Mouse (Mus musculus): Measurements from ENCODE around the gene Hist1h3d.
"Not testable (repeated sequence)": the region's sequence is repeated elsewhere in the genome, so short reads cannot be mapped to it uniquely, and the experiment has no call there.

The Hist1h3d gene

DNA sequence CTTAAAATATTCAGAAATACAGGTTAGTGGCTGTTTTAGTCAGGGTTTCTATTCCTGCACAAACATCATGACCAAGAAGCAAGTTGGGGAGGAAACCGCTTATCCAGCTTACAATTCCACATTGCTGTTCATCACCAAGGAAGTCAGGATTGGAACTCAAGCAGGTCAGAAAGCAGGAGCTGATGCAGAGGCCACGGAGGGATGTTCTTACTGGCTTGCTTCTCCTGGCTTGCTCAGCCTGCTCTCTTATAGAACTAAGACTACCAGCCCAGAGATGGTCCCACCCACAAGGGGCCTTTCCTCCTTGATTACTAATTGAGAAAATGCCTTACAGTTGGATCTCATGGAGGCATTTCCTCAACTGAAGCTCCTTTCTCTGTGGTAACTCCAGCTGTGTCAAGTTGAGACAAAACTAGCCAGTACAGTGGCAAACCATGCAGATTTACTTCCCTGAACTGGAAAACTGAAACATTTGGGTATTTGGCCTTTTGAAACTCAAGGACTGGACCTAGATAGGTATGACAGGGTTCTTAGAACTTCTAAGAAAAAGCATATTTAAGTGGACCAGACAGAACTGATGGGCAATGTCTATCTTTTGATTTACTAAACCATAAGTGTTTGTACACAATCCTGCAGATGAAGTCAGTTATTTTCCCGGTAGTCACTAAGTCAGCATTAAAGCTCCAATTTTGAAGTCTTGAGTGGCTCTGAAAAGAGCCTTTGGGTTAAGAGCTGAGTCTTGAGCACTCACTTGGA is 33.2 kb upstream of the Hist1h3d start:
- not testable (repeated sequence) for DNase-seq

DNA sequence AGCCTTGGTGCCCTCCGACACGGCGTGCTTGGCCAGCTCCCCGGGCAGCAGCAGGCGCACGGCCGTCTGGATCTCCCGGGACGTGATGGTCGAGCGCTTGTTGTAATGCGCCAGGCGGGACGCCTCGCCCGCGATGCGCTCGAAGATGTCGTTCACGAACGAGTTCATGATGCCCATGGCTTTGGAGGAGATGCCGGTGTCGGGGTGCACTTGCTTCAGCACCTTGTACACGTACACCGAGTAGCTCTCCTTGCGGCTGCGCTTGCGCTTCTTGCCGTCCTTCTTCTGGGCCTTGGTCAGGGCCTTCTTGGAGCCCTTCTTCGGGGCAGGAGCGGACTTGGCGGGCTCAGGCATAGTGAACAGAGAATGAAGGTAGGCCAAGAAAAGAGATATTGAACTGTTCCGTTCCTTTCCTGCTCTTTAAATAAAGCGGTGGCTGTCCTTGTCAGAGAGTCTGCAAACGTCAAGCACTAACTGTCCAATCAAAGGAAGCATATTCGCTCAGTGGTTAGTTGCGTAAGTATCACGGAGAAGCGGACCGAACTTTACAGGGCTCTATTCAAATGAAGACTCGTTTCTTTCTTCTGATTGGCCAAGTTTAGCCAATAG is 32.5 kb upstream of the Hist1h3d start, which contains the start of gene Hist1h2bh:
TSS of gene Hist1h2bh (minus strand) at position 394 of the 609 bp plus-strand sequence.
- peak; percentile 53 to 69 for DNase-seq

GRCm38 (mm10) chr13:23543965-23544786 is 31.4 kb upstream of the Hist1h3d start, which contains the start of gene Hist1h3f:
Gene Hist1h3f (plus strand): TSS chr13:23544052.
- DNase-seq: peak; percentile 70 to 80

GRCm38 (mm10) chr13:23544787-23545120 is 30.8 kb upstream of the Hist1h3d start:
- DNase-seq: peak in 1 of 2 experiments; percentile 48

- DNase-seq: no peak
These were observed 28.9 kb upstream of the Hist1h3d start for GRCm38 (mm10) chr13:23546694-23547093.

DNA sequence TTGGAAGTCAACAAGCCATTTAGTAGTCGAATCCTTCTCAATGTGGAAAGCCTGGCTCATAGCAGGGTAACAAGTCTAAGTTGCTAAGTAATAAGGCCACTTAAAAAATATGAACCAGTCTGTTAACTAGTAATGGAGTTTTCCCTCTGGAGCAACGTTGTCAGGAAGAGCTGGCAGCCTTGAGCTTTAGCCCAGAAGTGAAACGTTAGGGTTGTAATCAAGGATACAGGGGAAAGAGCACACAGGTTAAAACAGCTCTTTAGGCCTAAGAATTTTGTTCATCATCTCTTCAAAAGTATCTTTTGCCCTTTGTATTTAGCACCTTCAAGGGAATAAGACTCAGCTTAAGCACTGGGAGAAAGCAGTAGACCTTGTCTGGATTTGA is 24.8 kb upstream of the Hist1h3d start:
- DNase-seq: no peak

DNA sequence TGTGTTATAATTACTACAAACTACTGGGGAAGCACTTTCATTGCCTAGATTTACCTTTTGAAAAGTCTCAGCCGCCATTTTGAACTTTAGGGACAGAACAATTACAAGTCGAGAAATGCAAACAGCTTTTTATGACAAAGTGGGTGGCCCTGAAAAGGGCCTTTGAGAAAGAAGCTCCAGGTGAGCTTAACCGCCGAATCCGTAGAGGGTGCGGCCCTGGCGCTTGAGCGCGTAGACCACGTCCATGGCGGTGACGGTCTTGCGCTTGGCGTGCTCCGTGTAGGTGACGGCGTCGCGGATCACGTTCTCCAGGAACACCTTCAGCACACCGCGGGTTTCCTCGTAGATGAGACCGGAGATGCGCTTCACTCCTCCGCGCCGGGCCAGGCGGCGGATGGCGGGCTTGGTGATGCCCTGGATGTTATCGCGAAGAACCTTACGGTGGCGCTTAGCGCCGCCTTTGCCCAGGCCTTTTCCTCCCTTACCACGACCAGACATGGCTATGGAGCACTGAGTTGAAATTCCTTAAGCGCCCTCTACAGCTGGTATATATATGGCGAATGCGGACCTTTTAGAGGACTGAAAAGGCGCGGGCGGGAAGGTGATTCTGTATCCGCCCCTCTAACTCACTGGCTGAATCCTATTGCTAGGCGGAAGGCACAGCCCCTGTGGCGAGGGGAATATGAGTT is 24.3 kb upstream of the Hist1h3d start, which contains the start of gene Hist1h4f:
TSS of gene Hist1h4f (minus strand) at position 503 of the 689 bp plus-strand sequence.
- peak; percentile 90 to 93 for DNase-seq

DNA sequence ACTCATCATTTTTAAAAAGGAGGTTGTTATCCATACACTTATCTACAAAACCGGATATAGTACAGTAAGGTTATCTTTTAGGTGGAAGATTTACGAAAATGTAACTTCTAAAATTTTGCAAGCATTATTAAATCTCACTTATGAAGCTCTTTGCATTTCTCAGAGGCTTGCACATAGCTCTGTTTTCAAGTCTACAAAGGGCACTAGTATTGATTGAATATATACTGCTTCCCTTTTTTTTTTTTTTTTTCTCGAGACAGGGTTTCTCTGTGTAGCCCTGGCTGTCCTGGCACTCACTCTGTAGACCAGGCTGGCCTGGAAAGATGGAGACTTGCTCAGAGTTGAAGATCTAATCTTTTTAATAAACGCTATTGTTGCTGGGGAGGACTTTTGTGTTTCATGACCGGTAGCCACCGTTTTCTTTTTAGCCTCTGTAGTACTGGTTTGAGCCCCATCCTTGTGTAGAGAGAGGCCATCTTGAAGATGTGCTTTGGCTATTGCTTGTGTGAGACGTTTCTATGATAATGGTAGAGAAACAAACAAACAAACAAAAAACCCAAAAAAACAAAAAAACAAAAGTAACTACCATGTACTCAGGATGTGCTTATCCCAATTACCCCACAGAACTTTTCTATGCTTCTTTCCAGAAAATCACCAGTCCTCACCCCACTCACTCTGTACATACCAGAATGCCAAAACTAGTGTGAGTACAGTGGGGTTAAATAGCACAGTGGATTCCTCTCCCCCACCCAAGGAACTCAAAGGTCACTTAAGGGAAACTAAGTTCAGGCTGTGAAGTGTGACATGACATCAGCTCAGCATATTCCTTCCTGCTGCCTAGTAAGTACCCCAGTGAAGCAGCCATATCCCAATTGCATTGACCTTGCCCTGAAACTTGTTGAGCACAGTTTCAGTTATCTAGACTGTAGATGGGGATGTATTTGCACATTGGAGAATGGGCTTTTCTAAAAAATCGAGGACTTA is 23.3 kb upstream of the Hist1h3d start:
- DNase-seq: no peak

DNA sequence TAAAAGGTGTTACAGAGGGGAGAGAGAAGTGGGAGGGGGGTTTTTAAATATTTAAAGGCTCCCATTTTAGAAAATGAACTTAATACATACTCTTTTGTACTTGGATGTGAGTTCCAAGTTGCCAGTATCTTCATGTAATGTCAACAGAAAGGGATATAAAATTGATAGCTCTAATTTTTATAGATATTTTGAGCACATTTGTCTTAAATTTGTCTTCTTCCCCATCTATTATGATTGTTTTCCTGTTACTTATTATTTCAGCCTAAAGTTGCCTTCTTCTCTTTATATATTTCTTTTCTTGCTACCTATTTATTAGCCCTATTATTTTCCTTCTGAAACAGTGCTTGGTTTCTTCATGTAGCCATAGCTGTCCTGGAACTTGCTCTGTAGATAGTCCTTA is 22.6 kb upstream of the Hist1h3d start, which contains the start of gene Hist1h1d:
TSS of gene Hist1h1d (plus strand) at position 301 of the 400 bp plus-strand sequence.
- DNase-seq: no peak

- DNase-seq: no peak
These were observed 21.2 kb upstream of the Hist1h3d start for GRCm38 (mm10) chr13:23554393-23554792.

DNA sequence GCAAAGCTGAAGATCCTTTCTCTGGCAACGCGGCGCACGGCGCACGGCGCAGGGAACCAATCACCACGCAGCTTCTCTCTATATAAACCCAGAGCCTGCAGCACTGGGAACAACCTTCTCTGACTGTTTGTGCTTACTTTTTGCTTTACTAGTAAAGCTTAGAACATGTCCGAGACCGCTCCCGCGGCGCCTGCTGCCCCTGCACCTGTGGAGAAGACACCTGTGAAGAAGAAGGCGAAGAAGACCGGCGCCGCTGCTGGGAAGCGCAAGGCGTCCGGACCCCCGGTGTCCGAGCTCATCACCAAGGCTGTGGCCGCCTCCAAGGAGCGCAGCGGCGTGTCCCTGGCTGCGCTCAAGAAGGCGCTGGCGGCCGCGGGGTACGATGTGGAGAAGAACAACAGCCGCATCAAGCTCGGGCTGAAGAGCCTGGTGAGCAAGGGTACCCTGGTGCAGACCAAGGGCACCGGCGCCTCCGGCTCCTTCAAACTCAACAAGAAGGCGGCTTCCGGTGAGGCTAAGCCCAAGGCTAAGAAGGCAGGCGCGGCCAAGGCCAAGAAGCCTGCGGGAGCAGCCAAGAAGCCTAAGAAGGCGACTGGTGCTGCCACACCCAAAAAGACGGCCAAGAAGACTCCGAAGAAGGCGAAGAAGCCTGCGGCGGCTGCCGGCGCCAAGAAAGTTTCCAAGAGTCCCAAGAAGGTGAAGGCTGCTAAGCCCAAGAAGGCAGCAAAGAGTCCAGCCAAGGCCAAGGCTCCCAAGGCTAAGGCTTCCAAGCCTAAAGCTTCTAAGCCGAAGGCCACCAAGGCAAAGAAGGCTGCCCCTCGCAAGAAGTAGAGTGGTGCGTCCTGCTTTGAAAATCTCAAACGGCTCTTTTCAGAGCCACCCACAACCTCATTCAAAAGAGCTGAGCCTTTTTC is 20.4 kb upstream of the Hist1h3d start:
- peak; percentile 78 to 89 for DNase-seq

DNA sequence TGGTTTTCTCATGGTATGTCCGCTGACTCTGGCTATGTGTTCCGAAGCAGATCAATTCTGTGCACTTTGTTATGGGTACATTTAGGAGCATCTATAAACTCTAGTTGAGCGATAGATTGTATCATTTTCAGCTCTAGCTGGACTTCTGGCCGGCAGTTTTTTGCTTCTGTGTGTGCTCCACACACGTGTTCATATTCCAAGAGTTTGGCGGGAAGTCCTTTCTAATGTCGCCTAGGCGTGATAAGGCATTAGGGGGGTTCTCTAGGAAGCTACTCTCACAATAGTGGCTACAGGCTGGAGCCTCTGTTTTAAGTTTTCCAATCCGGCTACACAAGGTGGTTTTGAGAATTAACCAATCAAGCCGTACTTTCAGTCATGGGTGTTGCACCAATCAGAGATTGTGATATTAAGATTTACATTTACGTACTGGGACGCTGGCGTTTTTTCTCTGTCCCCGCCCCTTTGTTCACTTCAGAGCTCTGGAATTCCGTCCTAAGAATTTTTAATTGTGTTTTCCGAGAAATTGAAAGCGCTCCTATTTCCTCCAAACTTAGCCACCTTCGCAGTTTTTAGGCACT is 19.6 kb upstream of the Hist1h3d start:
- peak; percentile 73 to 85 for DNase-seq

- no peak for DNase-seq
These were observed 18.7 kb upstream of the Hist1h3d start for GRCm38 (mm10) chr13:23556906-23557305.

DNA sequence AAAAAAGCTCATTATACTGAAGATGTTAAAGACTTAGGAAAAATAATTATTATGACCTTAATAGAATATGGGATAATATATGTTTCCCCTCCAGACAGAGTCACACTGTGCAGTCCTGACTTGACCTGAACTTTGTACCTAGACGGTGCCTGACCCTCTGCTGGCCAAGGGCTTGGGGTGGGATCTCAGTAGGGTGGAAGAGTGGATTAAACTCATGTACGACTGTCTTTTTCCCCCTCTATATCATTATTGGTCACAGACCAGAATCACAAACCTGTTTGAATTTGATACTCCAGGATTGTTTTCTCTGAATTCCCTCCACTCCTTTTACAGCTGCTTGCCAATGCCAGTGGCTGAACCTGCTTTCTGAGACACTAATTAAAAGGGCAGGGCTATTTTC is 14.9 kb upstream of the Hist1h3d start:
- not testable (repeated sequence) for DNase-seq

DNA sequence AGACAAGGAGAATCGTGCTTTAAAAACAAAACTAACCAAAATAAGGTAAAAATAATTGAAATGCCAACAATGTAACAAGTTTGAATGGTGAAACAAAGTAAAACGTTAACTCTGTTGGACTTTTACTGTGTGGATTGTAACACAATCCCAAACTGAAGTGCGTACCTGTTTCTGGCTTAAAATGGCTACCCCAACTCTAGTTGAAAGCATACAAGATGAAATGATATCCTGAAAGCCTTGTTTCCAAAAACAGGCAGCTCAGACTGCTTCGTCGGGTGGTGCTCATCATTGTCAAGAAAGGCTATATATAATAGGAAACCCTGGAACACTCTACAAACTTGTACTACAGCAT is 14.1 kb upstream of the Hist1h3d start:
- DNase-seq: not testable (repeated sequence)

GRCm38 (mm10) chr13:23561883-23562659 is 13.5 kb upstream of the Hist1h3d start, which contains the start of gene Hist1h3e:
Gene Hist1h3e (minus strand): TSS chr13:23562369.
- DNase-seq: peak; percentile 93 to 96

DNA sequence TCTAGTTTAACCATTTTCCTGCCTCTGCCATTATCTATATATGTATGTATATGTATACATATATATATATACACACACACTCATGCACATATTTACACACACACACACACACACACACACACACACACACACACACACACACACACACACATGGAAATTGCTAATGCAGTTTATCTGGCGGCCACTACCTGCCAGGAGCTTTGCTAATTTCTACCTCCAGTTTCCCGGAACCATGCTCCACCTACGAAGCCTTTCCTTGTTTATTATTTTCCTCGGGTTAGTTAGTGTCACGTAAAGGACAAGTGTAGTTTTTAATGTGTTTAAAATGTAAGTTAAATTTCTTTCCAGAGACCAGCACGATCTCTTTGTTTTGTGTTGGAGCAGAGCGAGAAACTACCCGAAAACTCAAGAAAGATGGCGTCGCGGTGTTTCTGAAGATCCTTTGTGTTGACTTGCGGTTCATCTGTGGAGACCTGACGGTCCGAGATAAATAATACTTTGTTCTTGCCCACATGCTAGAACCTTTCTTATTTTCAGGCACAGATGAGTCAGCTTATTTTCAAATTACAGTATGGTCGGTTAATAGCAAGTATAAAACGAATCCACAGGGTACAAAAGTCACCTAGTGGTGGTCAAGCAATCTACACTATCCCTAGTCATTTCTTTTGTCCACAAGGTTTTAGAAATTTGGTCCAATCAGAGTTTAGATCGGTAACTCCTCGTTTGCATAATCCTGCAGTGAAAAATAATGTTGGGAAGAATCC is 12.7 kb upstream of the Hist1h3d start:
- peak; percentile 44 to 70 for DNase-seq

- no peak for DNase-seq
These were observed 11.1 kb upstream of the Hist1h3d start for GRCm38 (mm10) chr13:23564482-23564881.

All from kidney, postnatal 4 days (tissue).